Comparison of ENCODE assay signal across 13 mouse cellular contexts in genomic region chr11:70594253-70594989, GRCm38 (mm10). TPM values are rescaled to one million over a fixed set of nuclear protein-coding genes. Genes with fewer than 3 reads are reported as not detected.
DNase-seq lines count a peak whose midpoint lies in the region; ATAC-seq and TF ChIP-seq lines count a peak whose summit lies in the region.
"Had no signal": no experiment of that assay in that cellular context is flagged by ENCODE, and none has a peak within 500 bp of the region (broad histone marks: within the 10 kb centered on the region; RNA-seq: fewer than 3 reads in every experiment).

No protein-coding gene starts in this region.

- WGBS in liver, embryonic 13.5 days (ENCODE audit: insufficient replicate concordance) = 46% methylated on average over 15 of the region's 15 CpGs
- WGBS in kidney, embryonic 15.5 days = 70% methylated on average over 15 of the region's 15 CpGs
- 79% methylated on average over 15 of the region's 15 CpGs for WGBS in small intestine, adult 2 months
- whole genome bisulfite sequencing in cerebellum, adult 2 months = 83% methylated on average over 15 of the region's 15 CpGs
- WGBS in hindbrain, embryonic 14.5 days = 90% methylated on average over 15 of the region's 15 CpGs

- 0 out of 2 replicates have a peak overlapping the region, but pooled peaks have one; percentile 10 for H3K27ac ChIP-seq in liver, embryonic 13.5 days
- 0 out of 2 replicates have a peak overlapping the region, but pooled peaks have one; percentile 27 for H3K27ac ChIP-seq in kidney, embryonic 15.5 days
- H3K27ac ChIP-seq in small intestine, adult 2 months (ENCODE audit: insufficient read depth, low read depth, low read length) = peak overlapping the region; percentile 92; the same call in 1 of the 2 replicates
- H3K27ac ChIP-seq in cerebellum, adult 2 months (ENCODE audit: insufficient read depth, low read length) = no peak overlapping the region
- H3K27ac ChIP-seq in hindbrain, embryonic 14.5 days = no peak overlapping the region
- H3K27ac ChIP-seq: forebrain, embryonic 13.5 days; hindbrain, embryonic 15.5 days had no signal

- DNase-seq in liver, embryonic 13.5 days = no peak
- no peak for DNase-seq in liver
- peak; percentile 54 to 77 for DNase-seq in heart, adult 9 months (ENCODE audit: low spot score in 2 of 2)
- DNase-seq in cerebellum, adult 2 months = no peak
- DNase-seq in hindbrain, embryonic 14.5 days (ENCODE audit: low spot score) = no peak
- DNase-seq: cerebellum, adult 9-10 months had no signal

- TF ChIP-seq POLR2A in small intestine, adult 2 months (IDR thresholded peaks at IDR 0.05; ENCODE audit: low read depth, low read length) = no peak
- TF ChIP-seq POLR2A in cerebellum, adult 2 months (IDR thresholded peaks at IDR 0.05; ENCODE audit: borderline replicate concordance, insufficient read depth, low read length) = no peak

- peaks cover 19% of the 10 kb centered on the region for H3K36me3 ChIP-seq in liver, embryonic 13.5 days
- H3K36me3 ChIP-seq in kidney, embryonic 15.5 days = peaks cover 26% of the 10 kb centered on the region
- peaks cover 16% of the 10 kb centered on the region for H3K36me3 ChIP-seq in small intestine, adult 2 months (ENCODE audit: control insufficient read depth, insufficient read depth, low read length)
- H3K36me3 ChIP-seq in hindbrain, embryonic 14.5 days (replicated peaks; ENCODE audit: control insufficient read depth, insufficient read depth) = peaks cover 23% of the 10 kb centered on the region

- H3K4me1 ChIP-seq in liver, embryonic 13.5 days (replicated peaks) = peaks cover 48% of the 10 kb centered on the region
- peaks cover 12% of the 10 kb centered on the region; the same call in 1 of the 2 replicates for H3K4me1 ChIP-seq in kidney, embryonic 15.5 days
- H3K4me1 ChIP-seq in small intestine, adult 2 months (ENCODE audit: control insufficient read depth, insufficient read depth, insufficient read length, low read length) = peaks cover 37% of the 10 kb centered on the region
- peaks cover 6% of the 10 kb centered on the region for H3K4me1 ChIP-seq in cerebellum, adult 2 months (ENCODE audit: control insufficient read depth, insufficient read depth, low read length)
- peaks cover 4% of the 10 kb centered on the region; the same call in 1 of the 2 replicates for H3K4me1 ChIP-seq in hindbrain, embryonic 14.5 days (replicated peaks; ENCODE audit: control insufficient read depth, insufficient read depth, low read length)
- H3K4me1 ChIP-seq: hindbrain, embryonic 15.5 days had no signal

- no peak overlapping the region for H3K4me3 ChIP-seq in liver, embryonic 13.5 days (replicated peaks)
- no peak overlapping the region for H3K4me3 ChIP-seq in kidney, embryonic 15.5 days (replicated peaks)
- no peak overlapping the region for H3K4me3 ChIP-seq in small intestine, adult 2 months (ENCODE audit: low read depth, low read length)
- H3K4me3 ChIP-seq in cerebellum, adult 2 months (replicated peaks; ENCODE audit: insufficient read depth, low read depth, low read length) = no peak overlapping the region
- no peak overlapping the region for H3K4me3 ChIP-seq in hindbrain, embryonic 14.5 days (replicated peaks; ENCODE audit: low read length)
- H3K4me3 ChIP-seq: forebrain, embryonic 13.5 days; hindbrain, embryonic 15.5 days had no signal

- no peak for TF ChIP-seq CTCF in small intestine, adult 2 months (IDR thresholded peaks at IDR 0.05; ENCODE audit: extremely low read depth, insufficient read length, insufficient replicate concordance, low read depth, low read length)
- no peak for TF ChIP-seq CTCF in cerebellum, adult 2 months (IDR thresholded peaks at IDR 0.05; ENCODE audit: borderline replicate concordance, insufficient read depth, low read depth, low read length)

- ATAC-seq in liver, embryonic 13.5 days (ENCODE audit: low read depth) = no peak
- ATAC-seq in kidney, embryonic 15.5 days (replicated peaks; ENCODE audit: low FRiP score) = no peak
- ATAC-seq in hindbrain, embryonic 14.5 days (ENCODE audit: low FRiP score) = no peak
- ATAC-seq: forebrain, embryonic 13.5 days had no signal

- no peak overlapping the region for H3K9ac ChIP-seq in liver, embryonic 13.5 days
- H3K9ac ChIP-seq in kidney, embryonic 15.5 days = no peak overlapping the region
- H3K9ac ChIP-seq in hindbrain, embryonic 14.5 days = no peak overlapping the region
- H3K9ac ChIP-seq: forebrain, embryonic 13.5 days; hindbrain, embryonic 15.5 days had no signal

- H3K9me3 ChIP-seq in liver, embryonic 13.5 days (replicated peaks) = no peaks in the 10 kb centered on the region
- no peaks in the 10 kb centered on the region for H3K9me3 ChIP-seq in kidney, embryonic 15.5 days (replicated peaks)
- no peaks in the 10 kb centered on the region for H3K9me3 ChIP-seq in hindbrain, embryonic 14.5 days (ENCODE audit: control insufficient read depth, low read length)
- H3K9me3 ChIP-seq: forebrain, embryonic 13.5 days; hindbrain, embryonic 15.5 days had no signal

- H3K27me3 ChIP-seq in liver, embryonic 13.5 days = no peaks in the 10 kb centered on the region
- no peaks in the 10 kb centered on the region for H3K27me3 ChIP-seq in kidney, embryonic 15.5 days
- no peaks in the 10 kb centered on the region for H3K27me3 ChIP-seq in small intestine, adult 2 months (ENCODE audit: control insufficient read depth, insufficient read depth, low read length)
- no peaks in the 10 kb centered on the region for H3K27me3 ChIP-seq in cerebellum, adult 2 months (ENCODE audit: control insufficient read depth, insufficient read depth, low read length)
- no peaks in the 10 kb centered on the region for H3K27me3 ChIP-seq in hindbrain, embryonic 14.5 days (ENCODE audit: control insufficient read depth, insufficient read depth, low read length)
- H3K27me3 ChIP-seq: forebrain, embryonic 13.5 days; hindbrain, embryonic 15.5 days had no signal

- no peak overlapping the region for H3K4me2 ChIP-seq in liver, embryonic 13.5 days
- H3K4me2 ChIP-seq in kidney, embryonic 15.5 days = no peak overlapping the region
- H3K4me2 ChIP-seq in hindbrain, embryonic 14.5 days (replicated peaks) = no peak overlapping the region
- H3K4me2 ChIP-seq: forebrain, embryonic 13.5 days; hindbrain, embryonic 15.5 days had no signal

RNA-seq across cellular contexts. Expression of gene 4930544D05Rik, which starts 21.2 kb away (rescaled TPM):
- not detected in 2 replicates for polyA plus RNA-seq in liver, embryonic 13.5 days (2015; fragmentation: Nextera tagmentation; extraction: Ambion mirVana)
- not detected in 2 replicates for polyA plus RNA-seq in kidney, embryonic 15.5 days (2015; fragmentation: Nextera tagmentation; extraction: Ambion mirVana)
- not detected in 2 replicates for polyA plus RNA-seq in small intestine, adult 2 months (2012; rRNA removed)
- polyA plus RNA-seq in cerebellum, adult 2 months (2012; rRNA removed) = not detected in 2 replicates
- not detected in 2 replicates for polyA plus RNA-seq in hindbrain, embryonic 14.5 days (2014; fragmentation: Nextera tagmentation; extraction: Ambion mirVana)
- polyA plus RNA-seq: forebrain, embryonic 13.5 days; hindbrain, embryonic 15.5 days; limb, embryonic 14.5 days; neural tube, embryonic 11.5 days; urinary bladder, adult 2 months had no signal

RNA-seq across cellular contexts. Expression of gene Chrne, which starts 24.6 kb away (rescaled TPM):
- not detected in 2 replicates for polyA plus RNA-seq in liver, embryonic 13.5 days (2015; fragmentation: Nextera tagmentation; extraction: Ambion mirVana)
- 0.27 TPM in 1 of 2 replicates, not detected in the other for polyA plus RNA-seq in kidney, embryonic 15.5 days (2015; fragmentation: Nextera tagmentation; extraction: Ambion mirVana)
- polyA plus RNA-seq in small intestine, adult 2 months (2012; rRNA removed) = 0.06 TPM in 1 of 2 replicates, not detected in the other
- polyA plus RNA-seq in cerebellum, adult 2 months (2012; rRNA removed) = 0.10 and 0.25 TPM in 2 replicates
- not detected in 2 replicates for polyA plus RNA-seq in hindbrain, embryonic 14.5 days (2014; fragmentation: Nextera tagmentation; extraction: Ambion mirVana)
- polyA plus RNA-seq: forebrain, embryonic 13.5 days; neural tube, embryonic 11.5 days had no signal

RNA-seq across cellular contexts. Expression of gene Mink1, which starts 31.7 kb away (rescaled TPM):
- 3.5 and 5.2 TPM in 2 replicates for polyA plus RNA-seq in liver, embryonic 13.5 days (2015; fragmentation: Nextera tagmentation; extraction: Ambion mirVana)
- 14.8 and 15.8 TPM in 2 replicates for polyA plus RNA-seq in kidney, embryonic 15.5 days (2015; fragmentation: Nextera tagmentation; extraction: Ambion mirVana)
- polyA plus RNA-seq in small intestine, adult 2 months (2012; rRNA removed) = 43.6 and 82.0 TPM in 2 replicates
- polyA plus RNA-seq in cerebellum, adult 2 months (2012; rRNA removed) = 222 and 224 TPM in 2 replicates
- 19.5 and 21.5 TPM in 2 replicates for polyA plus RNA-seq in hindbrain, embryonic 14.5 days (2014; fragmentation: Nextera tagmentation; extraction: Ambion mirVana)

RNA-seq across cellular contexts. Expression of gene Gp1ba, which starts 44.5 kb away (rescaled TPM):
- 2.8 and 4.7 TPM in 2 replicates for polyA plus RNA-seq in liver, embryonic 13.5 days (2015; fragmentation: Nextera tagmentation; extraction: Ambion mirVana)
- polyA plus RNA-seq in kidney, embryonic 15.5 days (2015; fragmentation: Nextera tagmentation; extraction: Ambion mirVana) = 0.19 and 0.30 TPM in 2 replicates
- 0.04 and 0.22 TPM in 2 replicates for polyA plus RNA-seq in small intestine, adult 2 months (2012; rRNA removed)
- polyA plus RNA-seq in cerebellum, adult 2 months (2012; rRNA removed) = not detected in 2 replicates
- 0.29 and 0.43 TPM in 2 replicates for polyA plus RNA-seq in hindbrain, embryonic 14.5 days (2014; fragmentation: Nextera tagmentation; extraction: Ambion mirVana)

RNA-seq across cellular contexts. Expression of gene Rnf167, which starts 52.6 kb away (rescaled TPM):
- 74.2 and 81.0 TPM in 2 replicates for polyA plus RNA-seq in liver, embryonic 13.5 days (2015; fragmentation: Nextera tagmentation; extraction: Ambion mirVana)
- polyA plus RNA-seq in kidney, embryonic 15.5 days (2015; fragmentation: Nextera tagmentation; extraction: Ambion mirVana) = 115 and 122 TPM in 2 replicates
- polyA plus RNA-seq in small intestine, adult 2 months (2012; rRNA removed) = 43.0 and 114 TPM in 2 replicates
- 143 and 152 TPM in 2 replicates for polyA plus RNA-seq in cerebellum, adult 2 months (2012; rRNA removed)
- 90.6 and 93.4 TPM in 2 replicates for polyA plus RNA-seq in hindbrain, embryonic 14.5 days (2014; fragmentation: Nextera tagmentation; extraction: Ambion mirVana)

Comparison
In these comparisons a context has a peak if more than half of its experiments do, and no peak if none do; other contexts are left out.
1. DNase-seq: peak in heart, adult 9 months (2 of 2); none in liver, embryonic 13.5 days (single experiment), liver (single experiment), cerebellum, adult 2 months (0 of 2) and hindbrain, embryonic 14.5 days (single experiment).
2. H3K27ac ChIP-seq: peak in liver, embryonic 13.5 days (single experiment), kidney, embryonic 15.5 days (single experiment) and small intestine, adult 2 months (single experiment); none in cerebellum, adult 2 months (single experiment) and hindbrain, embryonic 14.5 days (single experiment).